Mouse (Mus musculus): ENCODE data around the gene Phactr2.

DNA sequence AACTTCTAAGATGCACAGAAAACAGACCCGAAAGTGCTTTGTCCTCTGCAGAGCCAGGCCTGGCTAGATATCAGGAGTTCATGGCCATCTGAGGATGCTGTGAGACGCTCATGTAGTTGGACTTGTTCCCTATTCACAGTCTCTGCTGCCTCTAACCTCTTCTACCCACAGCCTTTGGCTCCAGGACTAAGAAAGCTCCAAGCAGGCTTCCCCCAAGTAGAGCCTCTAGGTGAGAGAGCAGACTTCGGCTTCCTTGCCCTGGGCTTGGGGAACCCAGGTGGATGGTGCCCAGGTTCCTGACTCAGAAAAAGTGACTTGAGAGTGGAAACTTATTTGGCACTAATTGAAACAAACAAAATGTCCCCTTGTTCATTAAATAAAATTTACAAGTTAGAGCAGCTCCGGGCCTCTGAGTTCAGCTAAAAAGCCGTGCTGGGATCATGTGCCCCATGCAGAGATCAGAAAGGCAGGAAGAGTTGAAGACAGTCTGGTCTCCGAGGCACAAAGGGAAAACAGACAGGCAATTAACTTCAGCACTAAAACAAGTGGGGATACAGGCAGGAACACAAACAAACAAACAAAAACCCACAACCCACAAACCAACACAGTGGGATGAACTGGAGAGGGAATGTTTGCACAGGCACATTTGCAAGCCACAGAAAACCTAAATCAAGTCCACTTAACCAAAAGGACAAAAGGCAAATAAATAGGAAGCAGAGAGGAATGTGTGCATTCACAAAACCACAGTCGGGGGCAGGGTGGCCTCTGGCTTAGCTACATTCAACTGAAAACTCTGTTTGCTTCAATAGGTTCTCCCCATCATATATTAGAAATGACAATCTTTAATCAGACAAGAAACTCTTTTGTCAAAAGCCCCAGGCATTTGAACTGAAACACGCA, 42.3 kb downstream of the Phactr2 start:
- TF ChIP-seq POLR2A (IDR thresholded peaks at IDR 0.05; ENCODE audit: low read depth, low read length) (no peak), CTCF (conservative IDR thresholded peaks at IDR 0.05; ENCODE audit: insufficient read depth, insufficient read length, low read depth, low read length) (no peak)

Measured in kidney, adult 2 months (tissue).